Mouse (Mus musculus) liver, embryonic 16.5 days (tissue): ENCODE measurements around the gene Rusc1. TPM values are rescaled to one million over a fixed set of nuclear protein-coding genes. Genes with fewer than 3 reads are reported as not detected.
A peak's percentile ranks its signal among the peaks of the same experiment; 100 is the strongest.

Experiments used
- ATAC-seq: fragments of 200-750 bp; cut with Nextera tagmentation; 2 replicates; pipeline ENCODE4 v1.8.0; 2017; ENCODE audit warnings: low read depth, mild to moderate bottlenecking, moderate number of reproducible peaks, moderate library complexity
- H3K27ac ChIP-seq: fragments of 300-500 bp; sonication (generic); 2 replicates; pipeline ENCODE4 v1.5.1; 2014; ENCODE audit warnings: mild to moderate bottlenecking, low read length
- H3K27me3 ChIP-seq: fragments of 300-500 bp; sonication (generic); 2 replicates; pipeline ENCODE4 v1.6.1; 2014; ENCODE audit warnings: low read depth, low read length, mixed read lengths; ENCODE audit not compliant: control insufficient read depth, insufficient read depth
- H3K36me3 ChIP-seq: fragments of 300-500 bp; sonication (generic); 2 replicates; pipeline ENCODE4 v1.6.1; 2014; ENCODE audit warnings: mild to moderate bottlenecking; ENCODE audit not compliant: control insufficient read depth, insufficient read depth
- H3K4me1 ChIP-seq: fragments of 300-500 bp; sonication (generic); 2 replicates; pipeline ENCODE4 v1.6.1; 2014; ENCODE audit warnings: low read depth, low read length, mixed read lengths; ENCODE audit not compliant: control insufficient read depth
- H3K4me2 ChIP-seq: fragments of 300-500 bp; sonication (generic); 2 replicates; pipeline ENCODE4 v1.6.1; 2014; ENCODE audit warnings: low read depth, low read length, mixed read lengths
- H3K4me3 ChIP-seq: fragments of 300-500 bp; sonication (generic); 2 replicates; pipeline ENCODE4 v1.5.1; 2014; ENCODE audit warnings: low read depth, mild to moderate bottlenecking, low read length
- H3K9ac ChIP-seq: fragments of 300-500 bp; sonication (generic); 2 replicates; pipeline ENCODE4 v1.6.1; 2014; ENCODE audit warnings: low read depth, low read length
- H3K9me3 ChIP-seq: fragments of 300-500 bp; sonication (generic); replicated peaks from 2 replicates; pipeline ENCODE4 v1.6.1; 2016; ENCODE audit warnings: low read length; ENCODE audit not compliant: control insufficient read depth
- WGBS: fragments of 180-500 bp; shearing (Covaris S2); extraction: QIAGEN DNeasy Blood & Tissue Kit; methylation state at CpG from one replicate; pipeline ENCODE4 v1.1.7; 2014; ENCODE audit not compliant: insufficient replicate concordance; 5-methylcytosine and 5-hydroxymethylcytosine counted together
- polyA plus RNA-seq: library from polyadenylated mRNA; unstranded; fragments of >200 nt; fragmentation: Nextera tagmentation; extraction: Ambion mirVana; gene quantifications from 2 replicates; pipeline ENCODE4 v1.2.1, GENCODE M21; 2015

Gene Rusc1
- polyA plus RNA-seq, 1 experiment from 2014 or later: 2.6 TPM

GRCm38 (mm10) chr3:89124241-89124640 is 31.1 kb upstream of the Rusc1 start:
- Histone ChIP-seq H3K27ac (no peak overlapping the region), H3K27me3 (no peaks in the 10 kb centered on the region), H3K36me3 (no peaks in the 10 kb centered on the region), H3K9me3 (no peaks in the 10 kb centered on the region), H3K4me1 (peaks cover 16% of the 10 kb centered on the region), H3K4me3 (no peak overlapping the region), H3K9ac (no peak overlapping the region), H3K4me2 (no peak overlapping the region)
- no peak for ATAC-seq
- WGBS: 51% methylated on average over 3 of the region's 3 CpGs

- no peak overlapping the region for H3K27ac ChIP-seq
- no peak overlapping the region for H3K4me2 ChIP-seq
- no peaks in the 10 kb centered on the region for H3K27me3 ChIP-seq
- H3K4me3 ChIP-seq: no peak overlapping the region
- no peaks in the 10 kb centered on the region for H3K9me3 ChIP-seq
- 59% methylated on average over 2 of the region's 2 CpGs for WGBS
- H3K9ac ChIP-seq: no peak overlapping the region
- no peak for ATAC-seq
- no peaks in the 10 kb centered on the region for H3K36me3 ChIP-seq
- H3K4me1 ChIP-seq: peaks cover 8% of the 10 kb centered on the region
These were observed 30.2 kb upstream of the Rusc1 start for GRCm38 (mm10) chr3:89123313-89123712.

- Histone ChIP-seq H3K9ac (0 out of 2 replicates have a peak overlapping the region, but pooled peaks have one; percentile 24), H3K27ac (0 out of 2 replicates have a peak overlapping the region, but pooled peaks have one; percentile 41), H3K27me3 (no peaks in the 10 kb centered on the region), H3K36me3 (no peaks in the 10 kb centered on the region), H3K4me2 (peak overlapping the region; percentile 46; the same call in 1 of the 2 replicates), H3K9me3 (no peaks in the 10 kb centered on the region), H3K4me1 (peaks cover 26% of the 10 kb centered on the region), H3K4me3 (peak overlapping the region; percentile 17; the same call in 1 of the 2 replicates)
- 2% methylated on average over 2 of the region's 2 CpGs for WGBS
- peak; percentile 81 for ATAC-seq
These were observed 22.4 kb upstream of the Rusc1 start for GRCm38 (mm10) chr3:89115522-89115921.

- ATAC-seq: peak; percentile 74
- Histone ChIP-seq H3K4me2 (no peak overlapping the region), H3K9me3 (no peaks in the 10 kb centered on the region), H3K36me3 (no peaks in the 10 kb centered on the region), H3K9ac (no peak overlapping the region), H3K27me3 (no peaks in the 10 kb centered on the region), H3K4me3 (no peak overlapping the region), H3K4me1 (peaks cover 26% of the 10 kb centered on the region), H3K27ac (0 out of 2 replicates have a peak overlapping the region, but pooled peaks have one; percentile 56)
- 69% methylated on average over 4 of the region's 4 CpGs for WGBS
These were observed 19.9 kb upstream of the Rusc1 start for GRCm38 (mm10) chr3:89113058-89113457.

GRCm38 (mm10) chr3:89108146-89108545 is 15.0 kb upstream of the Rusc1 start:
- H3K27ac ChIP-seq: no peak overlapping the region
- H3K36me3 ChIP-seq: no peaks in the 10 kb centered on the region
- H3K9ac ChIP-seq: no peak overlapping the region
- H3K27me3 ChIP-seq: no peaks in the 10 kb centered on the region
- peaks cover 2% of the 10 kb centered on the region; the same call in 1 of the 2 replicates for H3K4me1 ChIP-seq
- no peak overlapping the region for H3K4me2 ChIP-seq
- no peak for ATAC-seq
- no peak overlapping the region for H3K4me3 ChIP-seq
- no peaks in the 10 kb centered on the region for H3K9me3 ChIP-seq
- 44% methylated on average over 1 of the region's 1 CpGs for WGBS

GRCm38 (mm10) chr3:89107545-89107944 is 14.4 kb upstream of the Rusc1 start:
- no peak for ATAC-seq
- H3K4me3 ChIP-seq: no peak overlapping the region
- H3K4me2 ChIP-seq: no peak overlapping the region
- no peaks in the 10 kb centered on the region for H3K36me3 ChIP-seq
- H3K27me3 ChIP-seq: no peaks in the 10 kb centered on the region
- WGBS: 36% methylated on average over 3 of the region's 3 CpGs
- H3K4me1 ChIP-seq: peaks cover 8% of the 10 kb centered on the region
- no peak overlapping the region for H3K9ac ChIP-seq
- H3K27ac ChIP-seq: no peak overlapping the region
- H3K9me3 ChIP-seq: no peaks in the 10 kb centered on the region

GRCm38 (mm10) chr3:89106881-89107280 is 13.8 kb upstream of the Rusc1 start:
- Histone ChIP-seq H3K9ac (no peak overlapping the region), H3K4me2 (no peak overlapping the region), H3K27ac (no peak overlapping the region), H3K36me3 (no peaks in the 10 kb centered on the region), H3K4me1 (peaks cover 12% of the 10 kb centered on the region), H3K9me3 (no peaks in the 10 kb centered on the region), H3K4me3 (no peak overlapping the region), H3K27me3 (no peaks in the 10 kb centered on the region)
- no peak for ATAC-seq

- Histone ChIP-seq H3K36me3 (peaks cover 5% of the 10 kb centered on the region; the same call in 1 of the 2 replicates), H3K27ac (peak overlapping the region; percentile 53), H3K4me3 (no peak overlapping the region), H3K9ac (no peak overlapping the region), H3K4me1 (peaks cover 34% of the 10 kb centered on the region), H3K4me2 (no peak overlapping the region), H3K27me3 (no peaks in the 10 kb centered on the region), H3K9me3 (no peaks in the 10 kb centered on the region)
- WGBS: 35% methylated on average over 4 of the region's 4 CpGs
- no peak for ATAC-seq
These were observed 10.1 kb upstream of the Rusc1 start for GRCm38 (mm10) chr3:89103291-89103595.

- 51% methylated on average over 12 of the region's 12 CpGs for WGBS
- Histone ChIP-seq H3K4me2 (peak overlapping the region; percentile 72), H3K9me3 (no peaks in the 10 kb centered on the region), H3K36me3 (peaks cover 5% of the 10 kb centered on the region; the same call in 1 of the 2 replicates), H3K27me3 (no peaks in the 10 kb centered on the region), H3K4me1 (peaks cover 36% of the 10 kb centered on the region), H3K4me3 (peak overlapping the region; percentile 75), H3K27ac (peak overlapping the region; percentile 53), H3K9ac (peak overlapping the region; percentile 56; the same call in 1 of the 2 replicates)
- no peak for ATAC-seq
These were observed 9.6 kb upstream of the Rusc1 start for GRCm38 (mm10) chr3:89102495-89103290.
